Mouse (Mus musculus) intestine, postnatal 0 days (tissue): Measurements from ENCODE around the gene Rnf126. TPM values are rescaled to one million over a fixed set of nuclear protein-coding genes. Genes with fewer than 3 reads are reported as not detected.
A peak's percentile ranks its signal among the peaks of the same experiment; 100 is the strongest.

Experiments
- ATAC-seq: fragments of 200-750 bp; cut with Nextera tagmentation; 2 replicates; pipeline ENCODE4 v1.8.0; 2017; ENCODE audit warnings: mild to moderate bottlenecking, moderate TSS enrichment, moderate library complexity
- H3K27ac ChIP-seq: fragments of 300-500 bp; sonication (generic); 2 replicates; pipeline ENCODE4 v1.5.1; 2014; ENCODE audit warnings: mild to moderate bottlenecking, low read depth, low read length, moderate library complexity
- H3K27me3 ChIP-seq: fragments of 300-500 bp; sonication (generic); replicated peaks from 2 replicates; pipeline ENCODE4 v1.6.1; 2014; ENCODE audit warnings: low read length, mixed read lengths; ENCODE audit not compliant: control insufficient read depth, insufficient read depth
- H3K36me3 ChIP-seq: fragments of 300-500 bp; sonication (generic); 2 replicates; pipeline ENCODE4 v1.6.1; 2014; ENCODE audit warnings: mild to moderate bottlenecking, moderate library complexity; ENCODE audit not compliant: control insufficient read depth, insufficient read depth
- H3K4me1 ChIP-seq: fragments of 300-500 bp; sonication (generic); replicated peaks from 2 replicates; pipeline ENCODE4 v1.6.1; 2014; ENCODE audit warnings: antibody characterized with exemption, low read length, mixed read lengths; ENCODE audit not compliant: control insufficient read depth, insufficient read depth
- H3K4me2 ChIP-seq: fragments of 300-500 bp; sonication (generic); replicated peaks from 2 replicates; pipeline ENCODE4 v1.6.1; 2014; ENCODE audit warnings: low read depth, mild to moderate bottlenecking, moderate library complexity
- H3K4me3 ChIP-seq: fragments of 300-500 bp; sonication (generic); 2 replicates; pipeline ENCODE4 v1.5.1; 2014; ENCODE audit warnings: low read depth, low read length
- H3K9ac ChIP-seq: fragments of 300-500 bp; sonication (generic); 2 replicates; pipeline ENCODE4 v1.6.1; 2014; ENCODE audit warnings: mild to moderate bottlenecking, low read depth, low read length
- H3K9me3 ChIP-seq: fragments of 300-500 bp; sonication (generic); 2 replicates; pipeline ENCODE4 v1.6.1; 2016; ENCODE audit warnings: mixed run types; ENCODE audit not compliant: control insufficient read depth
- CTCF ChIP-seq: sonication (generic); IDR thresholded peaks from 2 replicates; pipeline ENCODE4 v1.5.1; 2016; ENCODE audit warnings: low read depth, mild to moderate bottlenecking, control low read depth, antibody characterized with exemption, moderate library complexity
- WGBS: fragments of 180-500 bp; shearing (Covaris S2); extraction: QIAGEN DNeasy Blood & Tissue Kit; methylation state at CpG from one replicate; pipeline ENCODE4 v1.1.7; 2014; 5-methylcytosine and 5-hydroxymethylcytosine counted together
- polyA plus RNA-seq: library from polyadenylated mRNA; unstranded; fragments of >200 nt; fragmentation: Nextera tagmentation; extraction: Ambion mirVana; gene quantifications from 2 replicates; pipeline ENCODE4 v1.2.1, GENCODE M21; 2015

Gene Rnf126
- polyA plus RNA-seq, 1 experiment from 2014 or later = 41.2 TPM

DNA sequence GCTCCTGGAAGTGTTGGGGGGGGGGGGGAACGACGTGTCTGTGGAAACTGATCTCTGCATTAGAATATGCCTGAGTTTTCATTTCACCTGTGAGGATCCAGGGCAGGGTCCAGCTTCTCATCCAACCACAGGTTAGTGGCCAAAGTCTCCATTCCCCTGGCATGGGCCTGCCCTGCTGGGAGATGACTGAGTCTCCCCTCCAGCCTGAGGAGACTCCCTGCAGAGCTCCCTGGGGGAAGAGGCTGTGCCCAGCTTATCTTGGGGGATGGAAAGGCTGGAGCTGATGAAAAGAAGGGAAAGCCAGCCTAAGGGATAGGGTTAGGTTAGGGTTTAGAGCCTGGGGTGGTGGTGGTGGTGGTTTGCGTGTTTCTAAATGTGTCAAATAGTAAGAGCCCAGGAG is 35.1 kb upstream of the Rnf126 start:
- H3K4me3 ChIP-seq = no peak overlapping the region
- H3K4me2 ChIP-seq = no peak overlapping the region
- no peak overlapping the region for H3K9ac ChIP-seq
- H3K9me3 ChIP-seq = no peaks in the 10 kb centered on the region
- H3K27me3 ChIP-seq = no peaks in the 10 kb centered on the region
- H3K27ac ChIP-seq = no peak overlapping the region
- no peaks in the 10 kb centered on the region for H3K36me3 ChIP-seq
- ATAC-seq = no peak
- no peaks in the 10 kb centered on the region for H3K4me1 ChIP-seq
- WGBS = 65% methylated on average over 3 of the region's 3 CpGs
- no peak for TF ChIP-seq CTCF

DNA sequence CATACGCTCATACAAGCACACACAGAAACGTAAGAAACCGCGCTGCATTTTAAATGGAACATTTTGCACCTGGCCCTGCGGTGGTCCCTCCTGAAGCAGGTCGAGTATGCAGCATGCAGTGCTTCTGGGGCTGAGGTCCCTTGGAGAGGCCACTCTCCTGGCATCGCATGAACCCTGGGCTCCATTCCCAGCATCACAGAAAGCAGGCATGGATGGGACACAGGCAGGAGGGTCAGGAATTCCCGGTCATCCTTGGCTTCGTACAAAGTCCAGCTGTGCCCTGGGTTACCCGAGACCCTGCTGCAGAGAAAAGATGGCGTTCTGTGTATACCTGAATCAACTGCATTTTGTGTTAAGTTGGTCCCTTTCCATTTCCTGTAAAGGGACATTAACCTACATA is 33.8 kb upstream of the Rnf126 start:
- no peak overlapping the region for H3K4me3 ChIP-seq
- 82% methylated on average over 11 of the region's 11 CpGs for WGBS
- H3K36me3 ChIP-seq = no peaks in the 10 kb centered on the region
- H3K9ac ChIP-seq = no peak overlapping the region
- H3K4me2 ChIP-seq = no peak overlapping the region
- no peaks in the 10 kb centered on the region for H3K27me3 ChIP-seq
- no peaks in the 10 kb centered on the region for H3K9me3 ChIP-seq
- H3K4me1 ChIP-seq = no peaks in the 10 kb centered on the region
- no peak overlapping the region for H3K27ac ChIP-seq
- no peak for ATAC-seq
- no peak for TF ChIP-seq CTCF

DNA sequence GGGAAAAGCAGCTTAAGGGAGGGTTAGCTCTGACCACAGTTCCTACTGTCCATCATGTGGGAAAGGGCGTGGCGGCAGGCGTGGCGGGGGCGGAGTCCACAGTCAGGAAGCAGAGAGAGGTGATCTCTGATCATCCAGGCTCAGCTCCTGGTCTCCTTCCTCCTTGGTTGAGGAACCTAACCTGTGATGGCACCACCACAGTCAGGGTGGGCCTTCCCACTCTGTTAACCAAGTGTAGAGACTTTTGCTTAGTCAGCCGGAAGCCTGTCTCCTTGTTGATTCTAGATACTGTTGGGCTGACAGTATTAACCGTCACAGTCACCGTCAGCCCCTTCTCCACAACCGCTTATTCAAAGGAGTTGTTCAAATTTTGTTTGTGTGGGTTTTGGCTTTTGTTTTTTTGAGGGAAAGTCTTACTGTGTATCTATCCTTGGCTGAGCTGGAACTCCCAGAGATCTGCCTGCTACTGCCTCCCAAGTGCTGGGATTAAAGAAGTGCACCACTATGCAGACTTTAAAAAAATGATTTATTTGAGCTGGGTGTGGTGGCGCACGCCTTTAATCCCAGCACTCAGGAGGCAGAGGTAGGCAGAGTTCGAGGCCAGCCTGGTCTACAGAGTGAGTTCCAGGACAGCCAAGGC is 31.7 kb upstream of the Rnf126 start:
- no peak for TF ChIP-seq CTCF
- H3K27ac ChIP-seq = no peak overlapping the region
- WGBS = 84% methylated on average over 12 of the region's 12 CpGs
- H3K4me3 ChIP-seq = no peak overlapping the region
- H3K36me3 ChIP-seq = no peaks in the 10 kb centered on the region
- ATAC-seq = 0 out of 2 replicates have a peak, but pooled peaks have one; percentile 32
- no peaks in the 10 kb centered on the region for H3K9me3 ChIP-seq
- H3K4me1 ChIP-seq = no peaks in the 10 kb centered on the region; the same call in 1 of the 2 replicates
- no peak overlapping the region for H3K9ac ChIP-seq
- no peaks in the 10 kb centered on the region for H3K27me3 ChIP-seq
- H3K4me2 ChIP-seq = no peak overlapping the region

DNA sequence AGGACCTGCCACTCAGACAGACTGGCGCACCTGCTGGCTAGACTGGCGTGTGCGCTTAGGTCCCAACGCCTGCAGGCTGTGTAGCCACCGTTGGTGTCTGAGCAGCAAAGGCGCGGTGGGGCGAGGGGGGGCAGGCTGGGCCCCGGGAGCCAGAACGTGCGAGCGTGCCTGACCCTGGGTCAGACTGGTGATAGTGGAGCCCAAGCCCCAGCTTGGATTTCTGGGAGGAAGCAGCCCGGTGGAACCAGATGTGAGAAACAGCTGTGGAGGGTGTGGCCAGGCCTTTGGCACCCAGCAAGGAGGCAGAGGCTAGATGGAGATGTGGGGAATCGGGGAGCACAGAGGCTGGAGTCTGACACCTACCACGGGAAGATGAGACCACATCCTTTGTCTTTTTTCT is 30.6 kb upstream of the Rnf126 start:
- Histone ChIP-seq H3K9ac (no peak overlapping the region), H3K9me3 (no peaks in the 10 kb centered on the region)

DNA sequence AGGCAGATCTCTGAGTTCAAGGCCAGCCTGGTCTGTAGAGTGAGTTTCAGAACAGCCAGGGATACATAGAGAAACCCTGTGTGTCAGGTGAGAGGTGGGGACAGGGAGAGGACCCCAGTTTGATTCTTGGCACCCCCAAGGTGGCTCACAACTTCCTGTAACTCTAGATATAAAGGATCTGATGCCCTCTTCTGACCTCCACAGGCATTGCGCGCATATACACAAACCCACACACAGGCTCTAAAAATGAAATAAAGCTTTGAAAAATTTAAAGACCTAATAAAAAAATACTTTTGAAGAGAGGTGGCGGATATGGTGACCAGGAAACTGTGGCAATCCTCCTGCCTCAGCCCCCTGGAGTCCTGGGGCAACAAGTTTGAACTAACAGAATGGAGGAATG is 29.2 kb upstream of the Rnf126 start:
- H3K9ac ChIP-seq = no peak overlapping the region
- no peak for ATAC-seq
- no peaks in the 10 kb centered on the region for H3K36me3 ChIP-seq
- no peak; the same call in 1 of the 2 replicates for TF ChIP-seq CTCF
- no peaks in the 10 kb centered on the region for H3K9me3 ChIP-seq
- H3K27ac ChIP-seq = no peak overlapping the region
- H3K27me3 ChIP-seq = no peaks in the 10 kb centered on the region
- H3K4me2 ChIP-seq = no peak overlapping the region
- H3K4me1 ChIP-seq = no peaks in the 10 kb centered on the region; the same call in 1 of the 2 replicates
- 95% methylated on average over 3 of the region's 3 CpGs for WGBS
- no peak overlapping the region for H3K4me3 ChIP-seq

More for the DNA sequence above, 30.6 kb upstream of the Rnf126 start:
- H3K4me1 ChIP-seq = no peaks in the 10 kb centered on the region; the same call in 1 of the 2 replicates
- TF ChIP-seq CTCF = no peak
- 35% methylated on average over 15 of the region's 15 CpGs for WGBS
- H3K36me3 ChIP-seq = no peaks in the 10 kb centered on the region
- H3K4me2 ChIP-seq = no peak overlapping the region
- ATAC-seq = no peak
- H3K27ac ChIP-seq = no peak overlapping the region
- no peak overlapping the region for H3K4me3 ChIP-seq
- no peaks in the 10 kb centered on the region for H3K27me3 ChIP-seq

DNA sequence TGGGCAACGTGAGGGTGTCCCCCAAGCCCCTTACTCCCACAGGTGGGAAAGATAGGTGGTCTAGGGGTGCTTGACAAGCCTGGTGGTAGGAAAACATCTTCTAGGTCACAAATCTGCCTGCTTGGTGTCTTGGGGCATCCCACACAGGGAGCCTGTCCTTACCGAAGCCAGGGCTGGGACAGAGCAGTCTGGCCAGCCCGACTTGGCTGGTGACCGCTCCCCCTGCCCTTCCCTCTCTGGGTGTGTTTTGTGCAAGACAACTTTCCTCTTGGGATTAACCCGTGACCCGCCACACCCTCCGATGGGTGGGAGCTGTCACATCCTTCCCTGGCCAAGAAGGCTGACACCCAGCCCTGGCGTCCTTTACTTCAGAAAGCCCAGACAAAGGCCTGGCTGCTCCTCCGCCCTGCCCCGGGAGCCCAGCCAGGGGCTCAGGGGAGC is 27.8 kb upstream of the Rnf126 start:
- H3K4me1 ChIP-seq = no peaks in the 10 kb centered on the region; the same call in 1 of the 2 replicates
- peak; percentile 14; the same call in 1 of the 2 replicates for ATAC-seq
- peak overlapping the region; percentile 66 for H3K9ac ChIP-seq
- H3K4me3 ChIP-seq = peak overlapping the region; percentile 75
- H3K4me2 ChIP-seq = peak overlapping the region; percentile 88
- H3K9me3 ChIP-seq = no peaks in the 10 kb centered on the region
- WGBS = 14% methylated on average over 10 of the region's 10 CpGs
- H3K36me3 ChIP-seq = no peaks in the 10 kb centered on the region
- no peak overlapping the region; the same call in 1 of the 2 replicates for H3K27ac ChIP-seq
- no peaks in the 10 kb centered on the region for H3K27me3 ChIP-seq
- TF ChIP-seq CTCF = no peak
